Mouse (Mus musculus): Measurements from ENCODE around the gene Hcfc2. TPM values are rescaled to one million over a fixed set of nuclear protein-coding genes. Genes with fewer than 3 reads are reported as not detected.
A peak's percentile ranks its signal among the peaks of the same experiment; 100 is the strongest.

Gene Hcfc2
- polyA plus RNA-seq, 1 experiment from 2014 or later = 42.6 TPM

GRCm38 (mm10) chr10:82666436-82667234, 29.3 kb upstream of the Hcfc2 start:
- 0 out of 2 replicates have a peak overlapping the region, but pooled peaks have one; percentile 27 for H3K9ac ChIP-seq (replicated peaks; ENCODE audit: low read length)
- H3K27ac ChIP-seq (replicated peaks; ENCODE audit: low read depth, low read length) = no peak overlapping the region
- WGBS = 26% methylated on average over 22 of the region's 22 CpGs
- no peaks in the 10 kb centered on the region for H3K36me3 ChIP-seq (ENCODE audit: control insufficient read depth, insufficient read depth, low read length)
- no peaks in the 10 kb centered on the region for H3K4me1 ChIP-seq (ENCODE audit: control insufficient read depth, insufficient read depth, low read length)
- DNase-seq = peak; percentile 93
- no peaks in the 10 kb centered on the region for H3K9me3 ChIP-seq (ENCODE audit: control insufficient read depth, low read length)
- H3K27me3 ChIP-seq (ENCODE audit: control insufficient read depth, insufficient read depth, low read length) = no peaks in the 10 kb centered on the region
- ATAC-seq (ENCODE audit: low FRiP score, low TSS enrichment) = peak; percentile 89
- no peak overlapping the region for H3K4me3 ChIP-seq (replicated peaks; ENCODE audit: low read depth, low read length)
- H3K4me2 ChIP-seq (ENCODE audit: low read length) = peak overlapping the region; percentile 11

- no peak for DNase-seq
- Histone ChIP-seq H3K27me3 (ENCODE audit: control insufficient read depth, insufficient read depth, low read length) (no peaks in the 10 kb centered on the region), H3K36me3 (ENCODE audit: control insufficient read depth, insufficient read depth, low read length) (no peaks in the 10 kb centered on the region), H3K27ac (replicated peaks; ENCODE audit: low read depth, low read length) (no peak overlapping the region), H3K4me1 (ENCODE audit: control insufficient read depth, insufficient read depth, low read length) (no peaks in the 10 kb centered on the region), H3K4me3 (replicated peaks; ENCODE audit: low read depth, low read length) (no peak overlapping the region), H3K4me2 (ENCODE audit: low read length) (no peak overlapping the region), H3K9me3 (ENCODE audit: control insufficient read depth, low read length) (no peaks in the 10 kb centered on the region), H3K9ac (replicated peaks; ENCODE audit: low read length) (no peak overlapping the region)
- 74% methylated on average over 6 of the region's 6 CpGs for WGBS
- no peak for ATAC-seq (ENCODE audit: low FRiP score, low TSS enrichment)
These were observed 25.8 kb upstream of the Hcfc2 start for GRCm38 (mm10) chr10:82670205-82670604.

GRCm38 (mm10) chr10:82676949-82677348, 19.0 kb upstream of the Hcfc2 start:
- no peaks in the 10 kb centered on the region for H3K9me3 ChIP-seq (ENCODE audit: control insufficient read depth, low read length)
- H3K9ac ChIP-seq (replicated peaks; ENCODE audit: low read length) = no peak overlapping the region
- no peak overlapping the region for H3K4me3 ChIP-seq (replicated peaks; ENCODE audit: low read depth, low read length)
- no peak overlapping the region for H3K4me2 ChIP-seq (ENCODE audit: low read length)
- ATAC-seq (ENCODE audit: low FRiP score, low TSS enrichment) (no peak), DNase-seq (no peak)
- H3K27ac ChIP-seq (replicated peaks; ENCODE audit: low read depth, low read length) = no peak overlapping the region
- WGBS = 90% methylated on average over 6 of the region's 6 CpGs
- no peaks in the 10 kb centered on the region for H3K4me1 ChIP-seq (ENCODE audit: control insufficient read depth, insufficient read depth, low read length)
- no peaks in the 10 kb centered on the region for H3K36me3 ChIP-seq (ENCODE audit: control insufficient read depth, insufficient read depth, low read length)
- no peaks in the 10 kb centered on the region for H3K27me3 ChIP-seq (ENCODE audit: control insufficient read depth, insufficient read depth, low read length)

- H3K4me1 ChIP-seq (ENCODE audit: control insufficient read depth, insufficient read depth, low read length) = no peaks in the 10 kb centered on the region
- ATAC-seq (ENCODE audit: low FRiP score, low TSS enrichment) (no peak), DNase-seq (no peak)
- H3K9ac ChIP-seq (replicated peaks; ENCODE audit: low read length) = no peak overlapping the region
- H3K36me3 ChIP-seq (ENCODE audit: control insufficient read depth, insufficient read depth, low read length) = no peaks in the 10 kb centered on the region
- 93% methylated on average over 5 of the region's 5 CpGs for WGBS
- no peaks in the 10 kb centered on the region for H3K9me3 ChIP-seq (ENCODE audit: control insufficient read depth, low read length)
- no peak overlapping the region for H3K4me2 ChIP-seq (ENCODE audit: low read length)
- H3K27me3 ChIP-seq (ENCODE audit: control insufficient read depth, insufficient read depth, low read length) = no peaks in the 10 kb centered on the region
- no peak overlapping the region for H3K27ac ChIP-seq (replicated peaks; ENCODE audit: low read depth, low read length)
- no peak overlapping the region for H3K4me3 ChIP-seq (replicated peaks; ENCODE audit: low read depth, low read length)
These were observed 15.2 kb upstream of the Hcfc2 start for GRCm38 (mm10) chr10:82680769-82681168.

- H3K9me3 ChIP-seq (ENCODE audit: control insufficient read depth, low read length) = no peaks in the 10 kb centered on the region
- ATAC-seq (ENCODE audit: low FRiP score, low TSS enrichment) = no peak
- WGBS = 93% methylated on average over 7 of the region's 7 CpGs
These were observed 14.3 kb upstream of the Hcfc2 start for GRCm38 (mm10) chr10:82681639-82682038.

GRCm38 (mm10) chr10:82685440-82685839, 10.5 kb upstream of the Hcfc2 start:
- WGBS = 81% methylated on average over 2 of the region's 2 CpGs
- H3K36me3 ChIP-seq (ENCODE audit: control insufficient read depth, insufficient read depth, low read length) = no peaks in the 10 kb centered on the region
- no peak overlapping the region for H3K4me3 ChIP-seq (replicated peaks; ENCODE audit: low read depth, low read length)
- no peak overlapping the region for H3K27ac ChIP-seq (replicated peaks; ENCODE audit: low read depth, low read length)
- no peak overlapping the region for H3K9ac ChIP-seq (replicated peaks; ENCODE audit: low read length)
- no peaks in the 10 kb centered on the region for H3K9me3 ChIP-seq (ENCODE audit: control insufficient read depth, low read length)
- H3K4me2 ChIP-seq (ENCODE audit: low read length) = no peak overlapping the region
- ATAC-seq (ENCODE audit: low FRiP score, low TSS enrichment) (no peak), DNase-seq (no peak)
- H3K4me1 ChIP-seq (ENCODE audit: control insufficient read depth, insufficient read depth, low read length) = no peaks in the 10 kb centered on the region
- H3K27me3 ChIP-seq (ENCODE audit: control insufficient read depth, insufficient read depth, low read length) = no peaks in the 10 kb centered on the region

More at GRCm38 (mm10) chr10:82681639-82682038, 14.3 kb upstream of the Hcfc2 start:
- Histone ChIP-seq H3K4me3 (replicated peaks; ENCODE audit: low read depth, low read length) (no peak overlapping the region), H3K36me3 (ENCODE audit: control insufficient read depth, insufficient read depth, low read length) (no peaks in the 10 kb centered on the region), H3K27ac (replicated peaks; ENCODE audit: low read depth, low read length) (no peak overlapping the region), H3K27me3 (ENCODE audit: control insufficient read depth, insufficient read depth, low read length) (no peaks in the 10 kb centered on the region), H3K4me1 (ENCODE audit: control insufficient read depth, insufficient read depth, low read length) (no peaks in the 10 kb centered on the region), H3K4me2 (ENCODE audit: low read length) (no peak overlapping the region), H3K9ac (replicated peaks; ENCODE audit: low read length) (no peak overlapping the region)
- DNase-seq = no peak

GRCm38 (mm10) chr10:82689681-82690211, 6.2 kb upstream of the Hcfc2 start:
- Histone ChIP-seq H3K4me2 (ENCODE audit: low read length) (no peak overlapping the region), H3K36me3 (ENCODE audit: control insufficient read depth, insufficient read depth, low read length) (no peaks in the 10 kb centered on the region), H3K9me3 (ENCODE audit: control insufficient read depth, low read length) (no peaks in the 10 kb centered on the region), H3K4me3 (replicated peaks; ENCODE audit: low read depth, low read length) (no peak overlapping the region), H3K4me1 (ENCODE audit: control insufficient read depth, insufficient read depth, low read length) (no peaks in the 10 kb centered on the region), H3K27me3 (ENCODE audit: control insufficient read depth, insufficient read depth, low read length) (no peaks in the 10 kb centered on the region), H3K27ac (replicated peaks; ENCODE audit: low read depth, low read length) (no peak overlapping the region), H3K9ac (replicated peaks; ENCODE audit: low read length) (no peak overlapping the region)
- ATAC-seq (ENCODE audit: low FRiP score, low TSS enrichment) (no peak), DNase-seq (no peak)
- 81% methylated on average over 7 of the region's 7 CpGs for WGBS

- peak; percentile 51 for DNase-seq
These were observed 5.5 kb upstream of the Hcfc2 start, which contains the start of gene Glt8d2 for GRCm38 (mm10) chr10:82690494-82690893. Gene Glt8d2 (minus strand): TSS chr10:82690650.

More at GRCm38 (mm10) chr10:82690494-82690893, 5.5 kb upstream of the Hcfc2 start, which contains the start of gene Glt8d2:
- 5% methylated on average over 14 of the region's 14 CpGs for WGBS
- H3K36me3 ChIP-seq (ENCODE audit: control insufficient read depth, insufficient read depth, low read length) = no peaks in the 10 kb centered on the region
- no peaks in the 10 kb centered on the region for H3K9me3 ChIP-seq (ENCODE audit: control insufficient read depth, low read length)
- H3K4me1 ChIP-seq (ENCODE audit: control insufficient read depth, insufficient read depth, low read length) = no peaks in the 10 kb centered on the region
- ATAC-seq (ENCODE audit: low FRiP score, low TSS enrichment) = no peak
- H3K9ac ChIP-seq (replicated peaks; ENCODE audit: low read length) = no peak within 1 kb of the TSS
- H3K27me3 ChIP-seq (ENCODE audit: control insufficient read depth, insufficient read depth, low read length) = no peaks in the 10 kb centered on the region
- H3K4me3 ChIP-seq (replicated peaks; ENCODE audit: low read depth, low read length) = no peak within 1 kb of the TSS
- H3K27ac ChIP-seq (replicated peaks; ENCODE audit: low read depth, low read length) = no peak within 1 kb of the TSS
- peak within 1 kb of the TSS; percentile 39 for H3K4me2 ChIP-seq (ENCODE audit: low read length)
